Mouse (Mus musculus) layer of hippocampus, adult 18-20 months (tissue): ENCODE results near the gene Prlh. TPM values are rescaled to one million over a fixed set of nuclear protein-coding genes. Genes with fewer than 3 reads are reported as not detected.

ENCODE experiments used
- DNase-seq, 2 experiments: peaks; one replicate each; pipeline ENCODE4 v3.0.0; 2022; ENCODE audit warnings: low spot score in 2 of 2
- total RNA-seq, 2 experiments: library from RNA; stranded (reverse); gene quantifications; 2 replicates each; pipeline ENCODE4 v1.2.3; 2021

Prlh gene
- total RNA-seq, 2 experiments from 2014 or later = not detected

GRCm38 (mm10) chr1:90953688-90954087 is 780 bp downstream of the Prlh start:
- no peak for DNase-seq

DNA sequence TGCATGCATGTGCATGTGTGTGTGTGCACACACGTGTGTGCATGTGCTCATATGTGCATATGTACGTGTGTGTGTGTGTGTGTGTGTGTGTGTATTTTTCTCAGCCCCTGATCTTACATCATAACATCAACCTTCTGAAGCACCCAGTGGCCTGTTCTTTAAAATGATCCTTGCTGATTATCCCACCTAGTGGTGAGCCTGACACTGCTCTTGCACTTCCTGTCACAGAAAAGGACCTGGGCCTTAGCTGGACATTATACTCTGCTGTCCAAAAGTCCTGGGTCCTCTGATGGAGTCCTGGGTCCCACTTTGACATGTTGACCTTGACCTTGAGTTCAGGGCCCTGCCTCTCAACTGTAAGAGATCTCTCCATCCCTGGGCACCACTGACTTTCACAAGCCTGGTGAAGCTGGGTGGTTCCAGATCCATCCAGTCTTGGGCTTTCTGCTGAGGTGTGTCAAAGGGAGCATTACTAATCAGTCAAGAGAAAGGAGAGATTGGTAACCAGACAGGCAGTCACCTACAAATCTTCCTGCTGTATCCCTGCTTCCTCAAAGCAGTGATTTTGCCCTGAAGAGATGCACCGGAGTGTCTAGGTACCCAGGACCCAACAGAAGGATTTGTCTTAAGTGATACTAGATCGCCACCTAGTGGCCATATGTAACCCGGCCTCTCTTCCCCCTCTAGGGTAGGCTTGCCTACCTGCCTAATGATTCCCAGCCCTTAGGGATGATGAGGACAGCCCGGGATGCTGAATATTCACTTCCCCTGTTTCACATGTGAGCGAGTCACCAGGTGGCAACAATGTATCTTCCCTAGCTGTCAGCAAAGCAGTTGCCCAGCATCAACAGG is 3.6 kb downstream of the Prlh start:
- DNase-seq = peak in 1 of 2 experiments; percentile 86

DNA sequence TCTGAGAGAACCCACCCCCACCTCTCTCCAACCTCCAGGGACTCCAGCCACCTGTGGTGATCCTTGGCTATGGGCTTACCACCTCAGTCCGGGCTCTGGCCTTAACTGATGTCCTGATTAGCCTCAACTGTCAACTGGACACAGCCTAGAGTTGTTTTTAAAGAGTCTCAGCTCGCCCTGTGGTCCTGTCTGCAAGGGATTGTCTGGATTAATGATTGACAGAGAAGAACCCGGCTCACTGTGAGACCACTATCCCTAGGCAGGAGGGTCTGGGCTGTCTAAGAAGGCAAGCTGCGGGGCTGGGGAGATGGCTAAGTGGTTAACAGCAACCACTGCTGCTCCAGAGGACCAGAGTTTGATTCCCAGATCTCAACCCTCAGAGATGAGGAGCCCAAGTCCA is 9.6 kb downstream of the Prlh start:
- no peak for DNase-seq

GRCm38 (mm10) chr1:90962994-90963393 is 10.1 kb downstream of the Prlh start:
- no peak for DNase-seq

DNA sequence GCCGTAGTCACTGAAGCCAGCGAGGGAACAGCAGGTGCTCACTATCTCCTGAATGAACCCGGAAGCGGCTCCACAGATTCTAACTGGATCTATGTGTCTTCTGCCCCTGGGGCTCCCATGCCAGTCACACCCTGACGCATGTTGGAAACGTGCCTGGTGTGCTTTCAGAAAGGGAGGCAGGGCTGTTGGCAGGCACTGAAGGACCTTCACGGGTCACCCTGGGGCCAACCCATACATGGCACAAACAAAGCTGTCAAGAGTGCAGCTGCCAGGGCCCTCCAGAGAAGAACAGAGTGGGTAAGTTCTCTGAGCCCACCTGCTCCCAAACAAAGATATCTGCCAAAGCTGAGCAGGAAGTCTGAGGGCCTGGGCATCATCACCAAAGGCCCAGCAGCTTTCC is 14.7 kb downstream of the Prlh start:
- DNase-seq = no peak

DNA sequence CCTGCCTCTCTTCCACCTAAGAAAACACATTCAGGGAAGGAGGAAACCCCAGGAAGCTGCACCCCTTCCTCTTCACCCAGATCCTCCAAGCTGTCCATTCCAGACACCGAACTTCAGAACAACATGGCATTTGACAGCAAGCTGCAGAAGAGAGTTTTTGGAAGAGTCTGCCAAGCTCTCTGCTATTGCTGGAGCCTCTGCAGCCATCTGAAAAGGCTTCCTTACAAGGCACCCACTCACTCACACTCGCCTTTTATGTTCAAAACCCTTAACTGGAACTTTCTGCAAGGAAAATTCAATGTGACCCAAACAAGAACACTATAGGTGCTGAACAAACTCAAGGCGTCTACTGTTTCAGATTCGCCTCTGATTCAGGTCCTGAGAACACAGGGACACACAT is 15.7 kb downstream of the Prlh start:
- peak in 1 of 2 experiments; percentile 25 for DNase-seq

GRCm38 (mm10) chr1:90969347-90969784 is 16.5 kb downstream of the Prlh start, which contains the start of gene Rab17:
Gene Rab17, minus strand, starts transcription at chr1:90969661.
- no peak for DNase-seq

DNA sequence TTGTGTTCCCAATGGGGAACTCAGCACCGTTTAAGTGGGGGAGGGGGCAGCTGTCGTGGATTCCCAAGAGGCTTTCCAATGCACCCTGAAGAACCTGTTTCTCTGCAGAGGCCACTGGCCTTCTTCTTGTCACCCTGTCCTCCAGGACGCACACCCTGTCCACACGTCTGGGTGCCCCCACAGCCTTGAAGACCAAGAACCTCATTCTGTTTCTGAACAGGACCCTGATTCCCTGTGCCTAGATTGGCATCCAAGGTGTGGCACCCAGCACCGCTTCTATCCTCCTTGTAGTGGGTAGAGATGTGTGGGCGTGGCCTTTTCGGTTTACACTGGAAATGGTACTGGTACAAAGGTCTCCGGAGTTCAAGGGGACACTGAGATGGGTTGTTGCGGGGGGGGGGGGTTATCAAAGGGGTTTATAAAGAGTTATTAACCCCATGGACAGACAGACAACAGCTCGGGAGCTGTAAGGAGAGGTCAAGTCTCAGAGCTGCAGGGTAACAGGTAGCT is 17.0 kb downstream of the Prlh start:
- no peak for DNase-seq

DNA sequence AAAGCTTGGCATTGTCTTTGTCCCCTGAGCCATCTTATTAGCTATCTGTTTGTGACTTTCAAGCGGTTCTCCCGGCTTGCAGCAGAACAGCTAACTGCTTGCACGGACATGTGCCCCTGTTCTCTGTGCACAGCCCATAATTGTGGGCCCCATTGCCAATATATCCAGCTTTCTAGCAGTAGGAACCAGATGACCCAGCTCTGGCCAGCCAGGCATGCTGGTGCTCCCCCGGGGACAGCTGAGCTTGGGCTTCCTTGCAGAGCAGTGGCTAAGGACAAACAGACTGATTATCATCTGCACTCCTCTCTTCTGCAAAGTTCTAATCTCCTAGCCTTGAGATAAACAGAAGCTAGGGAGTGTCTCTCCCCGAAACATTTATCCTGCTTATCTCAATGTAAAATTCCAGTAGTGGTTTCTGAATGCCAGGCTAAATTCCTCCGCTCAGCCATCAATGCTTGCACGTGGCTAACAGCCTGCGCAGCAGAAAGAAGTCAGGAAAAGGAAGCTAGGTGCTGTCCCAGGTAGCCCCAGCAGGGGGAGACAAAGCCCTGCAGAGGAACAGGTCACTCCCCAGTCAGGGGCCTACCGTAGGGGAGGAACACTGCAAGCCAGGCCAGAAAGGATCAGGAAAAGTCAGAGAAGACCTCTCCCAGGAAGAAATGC is 20.1 kb downstream of the Prlh start:
- DNase-seq = peak; percentile 89 to 97

- DNase-seq = no peak
These were observed 20.6 kb downstream of the Prlh start for GRCm38 (mm10) chr1:90973574-90973911.

DNA sequence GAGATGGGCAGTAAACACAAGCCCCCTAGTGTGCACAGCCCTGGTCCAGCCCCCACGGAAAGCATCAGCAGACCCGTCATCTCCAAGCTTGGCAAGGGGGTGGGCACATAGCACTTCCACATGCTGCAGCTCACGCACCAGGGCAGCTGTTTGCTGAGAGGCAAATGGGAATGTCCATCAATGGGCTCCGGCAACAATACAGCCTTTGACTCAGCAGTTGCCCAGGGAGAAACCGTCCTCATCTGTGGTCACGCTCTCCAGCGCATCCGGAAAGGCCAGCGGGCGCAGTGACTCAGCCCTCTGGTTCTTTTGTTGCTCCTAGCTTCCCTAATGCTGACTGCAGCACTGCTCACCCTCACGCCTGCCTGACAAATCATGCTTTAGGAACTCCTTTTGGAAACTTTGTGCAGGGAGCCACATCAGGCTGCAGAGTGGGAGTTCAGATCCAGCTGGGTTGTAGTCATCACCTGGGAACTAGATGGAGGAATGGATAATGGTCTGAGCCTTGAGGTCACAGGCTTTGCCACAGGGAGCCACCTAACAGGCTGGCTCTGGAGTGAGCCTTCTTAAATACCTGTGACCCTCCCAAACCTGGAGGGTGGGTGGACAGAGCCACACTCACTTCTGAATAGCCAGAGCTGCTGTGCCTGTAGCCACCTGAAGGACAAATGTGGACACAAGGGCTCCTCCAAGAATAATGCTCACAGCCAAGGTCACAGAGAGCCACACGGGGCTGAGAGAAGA is 22.2 kb downstream of the Prlh start:
- DNase-seq = peak; percentile 56 to 75

- no peak for DNase-seq
These were observed 23.1 kb downstream of the Prlh start for GRCm38 (mm10) chr1:90975960-90976359.

DNA sequence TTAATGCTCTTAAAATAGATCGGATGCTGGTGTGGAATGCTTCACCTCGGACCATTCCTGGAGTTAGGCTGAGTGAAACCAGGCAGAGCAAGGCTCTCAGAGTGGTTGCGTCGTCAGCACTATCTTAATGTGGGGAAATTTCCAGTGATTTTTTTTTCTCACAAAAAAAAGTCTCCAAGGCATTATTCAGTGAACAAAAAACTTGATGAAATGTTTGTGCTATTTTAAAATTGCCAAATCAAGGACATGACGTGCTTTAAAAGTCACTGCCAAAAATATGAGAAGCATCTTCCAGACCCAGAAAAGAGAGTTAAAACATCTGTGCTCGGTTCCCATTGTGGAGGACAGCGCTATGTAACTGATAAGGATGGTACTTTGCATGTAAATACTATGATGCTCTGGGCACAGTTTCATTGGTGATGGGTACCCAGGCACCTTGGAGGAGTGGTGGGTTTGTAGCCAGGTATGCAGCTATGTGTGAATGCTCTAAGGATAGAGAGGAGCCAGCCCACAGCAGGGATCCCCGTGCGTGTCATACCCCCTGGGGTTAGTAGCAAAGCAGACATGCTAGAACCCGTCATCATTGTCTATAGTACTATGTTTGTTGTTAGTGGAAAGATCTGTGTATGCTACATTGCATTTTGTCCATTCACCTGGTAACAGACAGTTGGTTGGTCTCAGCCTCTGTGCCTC is 27.9 kb downstream of the Prlh start:
- DNase-seq = no peak

- no peak for DNase-seq
These were observed 28.4 kb downstream of the Prlh start for GRCm38 (mm10) chr1:90981346-90981745.

- no peak for DNase-seq
These were observed 43.0 kb downstream of the Prlh start for GRCm38 (mm10) chr1:90995916-90996315.

DNA sequence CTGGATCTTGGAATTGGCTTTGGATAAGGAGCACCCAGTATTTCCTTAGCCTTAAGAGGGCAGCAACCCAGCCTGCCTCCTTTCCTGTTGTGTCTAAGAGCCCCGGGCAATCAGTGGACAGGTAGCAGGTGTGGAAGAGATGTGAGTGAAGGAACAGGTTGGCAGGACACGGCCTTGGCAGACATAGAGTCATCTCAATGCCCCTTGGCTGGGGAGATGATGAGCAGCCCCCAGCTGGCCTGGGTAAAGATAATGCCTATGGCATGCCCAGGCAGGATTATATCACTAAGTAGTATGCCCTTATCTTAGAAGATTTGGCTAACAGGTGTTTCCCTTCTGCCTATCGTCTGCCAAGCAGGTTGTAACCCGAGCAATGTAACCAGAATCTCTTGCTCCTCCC is 44.2 kb downstream of the Prlh start:
- no peak for DNase-seq

- no peak for DNase-seq
These were observed 44.7 kb downstream of the Prlh start for GRCm38 (mm10) chr1:90997641-90998040.

- DNase-seq = peak; percentile 52 to 67
These were observed 45.5 kb downstream of the Prlh start, which contains the start of gene Lrrfip1 for GRCm38 (mm10) chr1:90998268-90998890. Gene Lrrfip1, plus strand, starts transcription at chr1:90998737.

GRCm38 (mm10) chr1:90998891-90999611 is 46.1 kb downstream of the Prlh start:
- DNase-seq = peak in 1 of 2 experiments; percentile 36
